Mouse (Mus musculus): ENCODE measurements at regions not wholly inside any gene's neighbourhood (a gene's known extent, or its start where the extent isn't known, plus 50 kb on each side); places are given as distances from the start of the nearest gene placed in this dataset.

DNA sequence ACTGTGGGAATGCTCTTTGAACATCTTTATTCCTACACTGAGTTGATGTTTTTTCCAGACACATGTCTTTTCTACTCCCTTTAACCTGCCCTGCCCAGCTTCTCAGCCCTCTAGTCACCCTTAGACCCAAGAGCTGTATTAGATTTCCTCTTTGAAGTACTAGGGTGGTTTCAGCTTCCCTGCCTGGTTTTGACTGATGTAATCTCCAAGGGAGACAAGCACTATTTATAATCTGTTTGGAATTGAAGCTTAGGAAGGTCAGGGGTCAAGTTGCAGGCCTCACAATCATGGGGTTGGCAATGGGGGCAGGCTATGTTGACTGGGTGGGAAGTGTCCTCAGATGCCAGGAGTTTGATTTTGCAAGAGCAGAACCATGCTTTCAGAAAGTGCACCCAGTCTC, 81.7 kb upstream of the Ddhd1 start:
- ATAC-seq (no peak), DNase-seq (ENCODE audit: low spot score) (no peak)
- no peak overlapping the region for H3K4me2 ChIP-seq (ENCODE audit: low read depth, low read length)
- H3K4me1 ChIP-seq (ENCODE audit: insufficient read depth, low read length) = no peaks in the 10 kb centered on the region
- H3K27me3 ChIP-seq (ENCODE audit: insufficient read depth, low read length) = no peaks in the 10 kb centered on the region
- H3K27ac ChIP-seq = no peak overlapping the region
- TF ChIP-seq CTCF (IDR thresholded peaks at IDR 0.05; ENCODE audit: low read depth) = no peak
- H3K36me3 ChIP-seq (ENCODE audit: insufficient read depth, low read length) = no peaks in the 10 kb centered on the region
- H3K9ac ChIP-seq (replicated peaks; ENCODE audit: low read length) = no peak overlapping the region
- no peak overlapping the region for H3K4me3 ChIP-seq (ENCODE audit: low read length)
- H3K9me3 ChIP-seq (ENCODE audit: low read length) = no peaks in the 10 kb centered on the region

GRCm38 (mm10) chr14:45740662-45741061, 82.7 kb upstream of the Ddhd1 start:
- Histone ChIP-seq H3K4me1 (ENCODE audit: insufficient read depth, low read length) (no peaks in the 10 kb centered on the region), H3K27ac (no peak overlapping the region), H3K36me3 (ENCODE audit: insufficient read depth, low read length) (no peaks in the 10 kb centered on the region), H3K4me3 (ENCODE audit: low read length) (no peak overlapping the region), H3K4me2 (ENCODE audit: low read depth, low read length) (no peak overlapping the region), H3K9me3 (ENCODE audit: low read length) (no peaks in the 10 kb centered on the region), H3K9ac (replicated peaks; ENCODE audit: low read length) (no peak overlapping the region), H3K27me3 (ENCODE audit: insufficient read depth, low read length) (no peaks in the 10 kb centered on the region)
- WGBS = 33% methylated on average over 3 of the region's 3 CpGs
- no peak for TF ChIP-seq CTCF (IDR thresholded peaks at IDR 0.05; ENCODE audit: low read depth)
- DNase-seq (ENCODE audit: low spot score) = no peak
- ATAC-seq = no peak

GRCm38 (mm10) chr14:45746176-45746575, 88.2 kb upstream of the Ddhd1 start:
- DNase-seq (ENCODE audit: low spot score) (no peak), ATAC-seq (no peak)
- Histone ChIP-seq H3K4me3 (ENCODE audit: low read length) (no peak overlapping the region), H3K27me3 (ENCODE audit: insufficient read depth, low read length) (no peaks in the 10 kb centered on the region), H3K9ac (replicated peaks; ENCODE audit: low read length) (no peak overlapping the region), H3K4me1 (ENCODE audit: insufficient read depth, low read length) (no peaks in the 10 kb centered on the region), H3K36me3 (ENCODE audit: insufficient read depth, low read length) (no peaks in the 10 kb centered on the region), H3K9me3 (ENCODE audit: low read length) (no peaks in the 10 kb centered on the region), H3K4me2 (ENCODE audit: low read depth, low read length) (no peak overlapping the region), H3K27ac (no peak overlapping the region)
- TF ChIP-seq CTCF (IDR thresholded peaks at IDR 0.05; ENCODE audit: low read depth) = no peak
- WGBS = 87% methylated on average over 5 of the region's 5 CpGs

GRCm38 (mm10) chr14:45757376-45757775, 99.4 kb upstream of the Ddhd1 start:
- no peak overlapping the region for H3K4me2 ChIP-seq (ENCODE audit: low read depth, low read length)
- 0% methylated on average over 1 of the region's 1 CpGs for WGBS
- H3K9me3 ChIP-seq (ENCODE audit: low read length) = no peaks in the 10 kb centered on the region
- H3K27ac ChIP-seq = no peak overlapping the region
- H3K27me3 ChIP-seq (ENCODE audit: insufficient read depth, low read length) = no peaks in the 10 kb centered on the region
- no peak overlapping the region for H3K9ac ChIP-seq (replicated peaks; ENCODE audit: low read length)
- H3K4me3 ChIP-seq (ENCODE audit: low read length) = no peak overlapping the region
- DNase-seq (ENCODE audit: low spot score) (no peak), ATAC-seq (no peak)
- no peaks in the 10 kb centered on the region for H3K4me1 ChIP-seq (ENCODE audit: insufficient read depth, low read length)
- no peak for TF ChIP-seq CTCF (IDR thresholded peaks at IDR 0.05; ENCODE audit: low read depth)
- no peaks in the 10 kb centered on the region for H3K36me3 ChIP-seq (ENCODE audit: insufficient read depth, low read length)

GRCm38 (mm10) chr14:45760890-45761680, 103.1 kb upstream of the Ddhd1 start:
- DNase-seq (ENCODE audit: low spot score) (no peak), ATAC-seq (no peak)
- 95% methylated on average over 16 of the region's 16 CpGs for WGBS
- Histone ChIP-seq H3K27me3 (ENCODE audit: insufficient read depth, low read length) (no peaks in the 10 kb centered on the region), H3K9me3 (ENCODE audit: low read length) (no peaks in the 10 kb centered on the region), H3K36me3 (ENCODE audit: insufficient read depth, low read length) (no peaks in the 10 kb centered on the region), H3K9ac (replicated peaks; ENCODE audit: low read length) (no peak overlapping the region), H3K4me3 (ENCODE audit: low read length) (no peak overlapping the region), H3K4me2 (ENCODE audit: low read depth, low read length) (no peak overlapping the region), H3K4me1 (ENCODE audit: insufficient read depth, low read length) (no peaks in the 10 kb centered on the region), H3K27ac (no peak overlapping the region)
- TF ChIP-seq CTCF (IDR thresholded peaks at IDR 0.05; ENCODE audit: low read depth) = no peak

GRCm38 (mm10) chr14:45764231-45764630, 106.3 kb upstream of the Ddhd1 start:
- ATAC-seq (no peak), DNase-seq (ENCODE audit: low spot score) (no peak)
- no peaks in the 10 kb centered on the region for H3K36me3 ChIP-seq (ENCODE audit: insufficient read depth, low read length)
- no peak overlapping the region for H3K4me2 ChIP-seq (ENCODE audit: low read depth, low read length)
- no peak overlapping the region for H3K27ac ChIP-seq
- TF ChIP-seq CTCF (IDR thresholded peaks at IDR 0.05; ENCODE audit: low read depth) = no peak
- H3K9ac ChIP-seq (replicated peaks; ENCODE audit: low read length) = no peak overlapping the region
- no peaks in the 10 kb centered on the region for H3K4me1 ChIP-seq (ENCODE audit: insufficient read depth, low read length)
- WGBS = 47% methylated on average over 3 of the region's 3 CpGs
- no peaks in the 10 kb centered on the region for H3K27me3 ChIP-seq (ENCODE audit: insufficient read depth, low read length)
- H3K4me3 ChIP-seq (ENCODE audit: low read length) = no peak overlapping the region
- H3K9me3 ChIP-seq (ENCODE audit: low read length) = no peaks in the 10 kb centered on the region

DNA sequence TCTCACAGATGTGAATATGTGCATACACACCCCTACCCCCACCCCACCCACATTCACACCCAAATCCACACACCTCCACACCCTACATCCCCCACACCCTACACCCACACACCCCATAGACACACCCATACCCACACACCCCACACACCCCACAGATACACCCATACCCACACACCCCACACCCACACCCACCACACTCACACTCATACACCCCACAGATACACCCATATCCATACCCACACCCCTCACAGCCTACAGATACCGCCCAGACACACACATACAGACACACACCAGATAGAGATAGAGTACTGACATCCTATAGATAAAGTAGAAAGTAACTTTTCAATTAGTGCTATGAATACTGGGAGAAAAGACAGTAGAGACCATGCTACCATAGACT, 108.6 kb upstream of the Ddhd1 start:
- Histone ChIP-seq H3K9me3 (ENCODE audit: low read length) (no peaks in the 10 kb centered on the region), H3K4me3 (ENCODE audit: low read length) (no peak overlapping the region), H3K27ac (no peak overlapping the region), H3K9ac (replicated peaks; ENCODE audit: low read length) (no peak overlapping the region), H3K4me1 (ENCODE audit: insufficient read depth, low read length) (no peaks in the 10 kb centered on the region), H3K27me3 (ENCODE audit: insufficient read depth, low read length) (no peaks in the 10 kb centered on the region), H3K36me3 (ENCODE audit: insufficient read depth, low read length) (no peaks in the 10 kb centered on the region), H3K4me2 (ENCODE audit: low read depth, low read length) (no peak overlapping the region)
- no peak for TF ChIP-seq CTCF (IDR thresholded peaks at IDR 0.05; ENCODE audit: low read depth)
- 83% methylated on average over 1 of the region's 1 CpGs for WGBS
- ATAC-seq (no peak), DNase-seq (ENCODE audit: low spot score) (no peak)

Measured in hindbrain, postnatal 0 days (tissue).